Mouse (Mus musculus) left cerebral cortex, adult 8-10 months (tissue): ENCODE results near the gene AC129217.1. TPM values are rescaled to one million over a fixed set of nuclear protein-coding genes. Genes with fewer than 3 reads are reported as not detected.

ENCODE experiments used
- DNase-seq, 2 experiments: peaks; one replicate each; pipeline ENCODE4 v3.0.0; 2022; ENCODE audit warnings: low spot score in 2 of 2
- total RNA-seq, 4 experiments: library from RNA; stranded (reverse); gene quantifications; 2 replicates each; pipeline ENCODE4 v1.2.4; 2022

AC129217.1 gene
- total RNA-seq = not detected

DNA sequence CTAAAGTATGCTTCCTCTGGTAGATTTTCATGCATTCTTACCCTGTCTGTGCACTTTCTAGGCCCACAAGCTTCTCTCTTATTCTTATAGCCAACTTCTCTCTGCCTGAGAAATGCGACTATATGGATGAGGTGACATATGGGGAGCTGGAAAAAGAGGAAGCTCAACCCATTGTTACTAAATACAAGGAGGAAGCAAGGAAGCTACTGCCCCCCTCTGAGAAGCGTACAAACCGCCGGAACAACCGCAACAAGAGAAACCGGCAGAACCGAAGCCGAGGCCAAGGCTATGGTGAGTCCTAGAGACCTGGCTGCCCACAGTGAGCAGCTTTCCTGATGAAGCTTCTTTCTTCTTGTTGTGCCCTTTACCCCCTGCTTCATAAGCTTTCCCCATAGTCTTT is at the start of gene AC129217.1:
TSS of gene AC129217.1 (plus strand) at position 114 of the 400 bp plus-strand sequence.
- no peak for DNase-seq

DNA sequence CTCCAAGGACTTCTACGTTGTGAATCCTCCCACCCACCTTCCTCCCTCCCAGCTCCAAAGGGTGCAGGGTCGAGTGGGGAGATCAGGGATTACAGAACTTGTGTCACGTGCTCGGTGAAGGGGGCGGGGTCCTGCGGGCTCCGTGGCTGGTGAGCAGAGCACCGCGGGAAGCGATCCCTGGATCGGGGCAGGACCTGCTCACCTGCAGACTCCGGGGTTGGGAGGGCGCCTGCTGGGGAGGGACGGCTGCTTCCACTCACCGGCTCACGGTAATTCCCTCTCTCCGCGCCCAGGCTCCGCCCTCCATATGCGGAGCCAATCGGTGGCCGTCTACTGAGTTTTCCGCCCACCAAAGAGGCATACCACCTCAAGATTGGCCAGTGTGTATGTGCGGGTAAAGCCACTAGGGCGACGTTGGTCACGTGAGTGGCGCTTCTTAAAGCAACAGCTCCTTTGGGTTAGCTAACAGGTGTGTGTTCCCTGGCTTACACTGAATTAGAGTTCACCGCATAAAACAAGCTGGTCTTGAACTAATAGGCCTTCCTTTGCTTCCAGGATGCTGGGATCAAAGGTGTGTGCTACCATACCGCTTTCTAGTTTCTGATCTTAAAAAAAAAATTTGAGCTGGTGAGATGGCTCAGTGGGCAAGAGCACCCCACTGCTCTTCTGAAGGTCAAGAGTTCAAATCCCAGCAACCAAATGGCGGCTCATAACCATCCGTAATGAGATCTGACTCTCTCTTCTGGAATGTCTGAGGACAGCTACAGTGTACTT is 43.4 kb upstream of the AC129217.1 start, which contains the start of gene Taf6l:
TSS of gene Taf6l (minus strand) at position 410 of the 774 bp plus-strand sequence.
- peak; percentile 81 to 96 for DNase-seq

DNA sequence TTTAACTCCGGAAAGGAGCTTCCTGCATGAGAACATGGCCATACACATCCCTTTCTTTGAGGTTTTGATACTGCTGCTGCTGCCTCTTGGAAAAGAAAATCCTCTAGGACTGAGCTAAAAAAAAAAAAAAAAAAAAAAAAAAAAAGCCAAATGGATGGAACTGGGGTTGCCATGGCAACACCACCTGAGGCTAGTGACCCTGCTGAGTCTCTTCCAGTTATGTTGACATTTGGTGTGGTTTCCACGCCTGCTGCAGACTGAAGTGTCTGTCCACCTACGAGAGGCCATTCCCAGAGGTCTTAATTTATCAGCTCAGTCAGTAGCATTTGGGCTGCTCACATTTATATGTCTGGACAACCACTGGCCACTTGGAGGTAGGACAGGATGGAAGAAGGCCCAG is 41.1 kb upstream of the AC129217.1 start:
- no peak for DNase-seq

DNA sequence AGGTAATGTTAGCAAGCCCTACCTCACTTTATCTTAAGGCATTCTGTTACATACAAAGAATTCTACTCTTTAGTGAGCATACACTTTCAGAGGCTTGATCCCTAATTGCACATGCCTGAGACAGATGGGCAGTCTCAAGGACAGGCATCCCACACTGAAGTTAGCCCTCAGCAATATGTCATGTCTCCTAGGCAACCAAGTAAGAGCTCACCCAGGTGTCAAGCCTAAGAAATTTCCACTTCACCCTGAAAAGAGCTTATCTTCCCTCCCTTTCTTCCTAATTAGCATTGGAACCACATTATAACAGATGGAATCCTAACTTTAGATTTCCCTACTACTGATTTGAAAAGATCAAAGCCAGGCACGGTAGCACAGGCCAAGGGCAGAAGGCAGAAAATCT is 40.4 kb upstream of the AC129217.1 start:
- DNase-seq = no peak

DNA sequence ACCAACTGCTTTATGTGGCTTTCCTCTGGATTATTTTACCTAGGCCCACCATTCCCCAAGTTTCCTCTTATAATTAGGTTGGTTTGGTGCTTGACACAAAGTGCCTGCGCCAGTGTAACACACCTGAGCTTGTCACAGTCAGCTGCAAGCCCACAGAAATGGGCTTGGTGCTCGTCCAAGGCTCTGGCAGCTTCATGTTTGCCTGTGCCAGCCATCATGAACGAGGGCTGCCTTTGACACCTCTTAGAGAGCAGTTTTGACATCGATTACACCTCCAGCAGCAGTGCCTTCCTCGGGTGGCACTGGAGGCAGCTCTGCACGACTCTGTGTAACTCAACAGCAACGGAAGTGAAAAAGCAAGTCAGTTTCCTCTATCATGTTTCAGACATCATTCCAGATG is 39.4 kb upstream of the AC129217.1 start:
- no peak for DNase-seq

DNA sequence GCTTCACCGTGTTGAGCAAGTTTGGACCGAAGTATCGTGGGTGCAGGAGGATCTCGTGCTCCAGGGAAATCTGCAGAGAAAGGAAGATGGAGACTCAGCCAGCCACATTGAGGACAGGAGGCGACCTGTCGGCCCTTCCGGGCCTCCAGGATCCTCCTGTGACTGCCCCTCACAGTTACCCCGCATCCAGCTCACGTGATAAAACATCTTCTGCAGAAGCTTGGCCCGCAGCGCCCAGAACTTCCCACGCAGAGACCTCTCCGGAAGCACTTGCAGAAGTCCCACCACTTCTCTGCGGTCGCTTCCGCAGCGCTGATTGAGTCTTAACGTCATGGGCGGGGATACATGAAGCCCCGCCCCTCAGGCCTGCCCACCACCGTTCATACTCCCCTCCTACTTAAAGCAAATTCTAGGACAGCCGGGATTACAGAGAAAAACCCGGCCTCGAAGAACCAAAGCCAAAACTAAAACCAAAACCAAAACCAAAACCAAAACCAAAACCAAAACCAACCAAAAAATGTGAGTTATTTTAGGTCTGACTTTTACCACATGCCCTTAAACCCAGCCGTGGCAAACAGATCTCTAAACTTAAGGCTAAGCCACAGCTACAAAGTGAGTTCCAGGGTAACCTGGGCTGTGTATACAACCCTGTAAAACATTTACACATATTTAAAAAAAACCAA is 31.2 kb upstream of the AC129217.1 start, which contains the start of gene Polr2g:
TSS of gene Polr2g (minus strand) at position 314 of the 683 bp plus-strand sequence.
- DNase-seq = peak; percentile 68 to 94

DNA sequence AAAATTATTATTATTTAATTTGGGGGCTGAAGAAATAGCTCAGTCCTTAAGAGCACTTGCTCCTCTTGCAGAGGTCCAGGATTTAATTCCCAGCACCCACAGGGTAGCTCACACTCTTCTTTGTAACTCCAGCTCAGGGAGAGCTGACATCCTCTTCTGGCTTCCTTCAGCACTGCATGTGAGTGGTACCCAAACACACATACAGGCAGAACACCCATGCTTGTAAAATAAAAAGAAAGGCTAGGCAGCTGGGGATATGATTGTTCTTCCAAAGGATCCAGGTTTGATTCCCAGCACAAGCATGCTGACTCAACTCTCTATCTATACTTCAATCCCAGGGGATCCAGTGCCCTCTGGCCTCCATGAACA is 30.6 kb upstream of the AC129217.1 start:
- DNase-seq = no peak

DNA sequence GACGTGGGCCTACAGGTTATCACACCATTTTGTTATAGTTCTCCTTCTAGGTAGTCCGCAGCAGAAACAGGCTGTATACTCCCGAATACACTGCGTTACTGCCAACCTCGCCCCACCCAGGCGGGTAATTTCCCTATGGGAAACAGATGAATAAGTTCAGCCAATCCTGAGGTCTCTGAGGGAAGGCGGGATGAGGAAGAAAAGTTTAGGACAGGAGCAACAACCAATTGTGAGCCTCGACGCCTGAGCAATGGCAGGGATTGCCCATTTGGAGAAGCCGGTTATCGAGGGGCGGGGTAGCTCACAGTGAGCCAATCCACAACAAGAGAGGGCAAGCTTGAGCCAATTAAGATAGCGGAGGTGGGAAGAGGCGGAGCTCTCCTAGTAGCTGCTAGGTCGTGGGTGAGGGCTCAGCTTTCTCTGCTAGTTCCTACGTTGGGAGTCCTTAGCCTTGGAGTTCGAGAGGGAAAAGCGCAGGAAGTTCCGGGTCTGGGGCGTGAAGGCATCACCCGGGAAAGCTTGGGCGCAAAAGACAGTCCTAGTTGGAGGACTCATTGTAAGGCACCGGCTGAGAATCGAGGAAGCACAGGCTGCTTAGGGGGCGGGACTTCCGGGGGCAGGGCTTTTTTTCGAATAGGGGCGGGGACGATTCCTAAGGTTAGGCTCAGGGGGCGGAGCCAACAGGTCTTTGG is 27.3 kb upstream of the AC129217.1 start, which contains the start of gene Zbtb3:
TSS of gene Zbtb3 (plus strand) at position 426 of the 692 bp plus-strand sequence.
- peak; percentile 86 to 98 for DNase-seq

DNA sequence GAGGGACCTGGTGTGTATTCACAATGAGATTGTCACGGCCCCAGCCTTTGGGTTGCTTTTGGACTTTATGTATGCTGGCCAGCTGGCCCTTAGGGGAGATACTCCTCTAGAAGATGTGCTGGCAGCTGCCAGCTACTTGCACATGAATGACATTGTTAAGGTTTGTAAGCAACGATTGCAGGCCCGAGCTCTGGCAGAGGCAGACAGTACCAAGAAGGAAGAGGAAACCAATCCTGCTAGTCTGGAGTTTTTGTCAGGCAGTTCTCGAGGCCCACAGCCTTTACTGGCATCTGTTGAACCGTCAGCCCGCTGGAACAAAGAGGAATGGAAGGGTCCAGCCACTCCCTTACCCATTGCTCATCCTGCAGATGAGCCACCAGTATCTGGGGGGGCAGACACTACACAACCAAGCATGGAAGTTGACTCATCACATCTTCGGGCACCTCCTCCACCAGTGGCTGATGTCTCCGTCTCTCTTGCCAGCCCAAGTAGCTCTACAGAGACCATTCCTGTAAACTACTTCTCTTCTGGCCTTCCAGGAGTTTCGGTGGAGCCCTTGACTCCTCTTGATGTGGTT is 26.3 kb upstream of the AC129217.1 start:
- no peak for DNase-seq

DNA sequence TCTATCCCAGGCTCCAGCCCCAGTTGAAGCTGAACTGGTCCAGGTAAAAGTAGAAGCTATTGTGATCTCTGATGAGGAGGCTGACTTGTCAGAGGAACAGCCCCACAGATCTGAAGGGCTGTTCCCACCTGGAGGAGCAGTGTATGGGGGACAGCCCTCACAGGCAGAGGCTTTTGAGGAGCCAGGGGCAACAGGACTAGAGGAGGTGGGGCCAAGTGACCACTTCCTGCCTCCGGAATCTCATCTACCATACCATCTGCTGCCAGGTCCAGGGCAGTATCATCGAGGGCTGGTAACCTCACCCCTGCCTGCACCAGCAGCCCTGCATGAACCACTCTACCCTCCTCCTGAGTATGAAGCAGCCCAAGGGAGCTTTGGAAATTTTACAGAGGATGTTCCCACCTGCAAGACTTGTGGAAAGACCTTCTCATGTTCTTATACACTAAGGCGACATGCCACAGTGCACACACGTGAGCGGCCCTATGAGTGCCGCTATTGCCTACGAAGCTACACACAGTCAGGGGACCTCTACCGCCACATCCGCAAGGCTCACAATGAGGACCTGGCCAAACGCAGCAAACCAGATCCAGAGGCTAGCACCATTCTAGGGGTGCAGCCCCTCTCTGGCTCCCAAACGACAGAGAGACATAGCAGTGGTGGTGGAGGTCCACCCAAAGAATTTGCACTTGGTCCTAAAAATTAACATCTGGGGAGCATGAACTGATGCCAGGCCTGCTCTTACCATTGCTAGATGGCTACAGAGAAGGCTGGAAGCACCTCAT is 25.5 kb upstream of the AC129217.1 start:
- no peak for DNase-seq

DNA sequence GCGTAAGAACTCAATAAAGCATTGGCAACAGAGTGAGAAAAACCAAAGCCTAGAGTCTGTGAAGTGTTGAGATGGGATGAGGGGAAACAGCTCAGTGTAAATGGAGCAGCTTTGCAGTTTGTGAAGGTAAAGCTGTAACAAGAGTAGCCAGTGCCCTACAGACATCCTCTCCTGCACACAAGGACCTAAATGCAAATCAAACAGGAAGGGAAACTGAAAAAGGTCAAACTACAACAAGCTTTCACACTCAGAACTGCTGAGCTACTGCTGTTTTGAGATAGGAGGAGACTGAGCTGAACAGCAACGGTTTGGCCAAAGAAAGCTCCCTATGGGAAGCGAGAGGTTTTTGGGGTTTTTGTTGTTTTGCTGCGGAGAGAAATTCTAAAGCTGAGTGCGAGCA is 22.8 kb upstream of the AC129217.1 start:
- DNase-seq = no peak

DNA sequence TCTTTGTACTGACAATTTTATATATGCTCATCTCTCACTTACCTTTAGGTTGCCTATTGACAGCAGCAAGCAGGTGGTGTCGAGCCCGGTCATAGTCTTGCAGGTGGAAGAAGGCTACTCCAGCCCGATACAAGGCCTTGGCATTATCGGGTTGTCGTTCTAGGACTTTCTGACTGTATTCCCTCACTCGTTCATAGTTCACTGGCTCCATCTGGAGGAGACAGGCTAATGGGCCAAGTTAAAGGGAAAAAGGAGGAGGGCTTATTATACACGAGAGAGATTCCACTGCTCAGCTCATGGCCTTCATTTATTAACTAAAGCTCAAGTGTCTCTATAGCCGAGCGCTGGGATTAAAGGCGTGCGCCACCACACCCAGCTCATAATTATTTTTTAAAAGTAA is 13.8 kb upstream of the AC129217.1 start:
- DNase-seq = no peak

DNA sequence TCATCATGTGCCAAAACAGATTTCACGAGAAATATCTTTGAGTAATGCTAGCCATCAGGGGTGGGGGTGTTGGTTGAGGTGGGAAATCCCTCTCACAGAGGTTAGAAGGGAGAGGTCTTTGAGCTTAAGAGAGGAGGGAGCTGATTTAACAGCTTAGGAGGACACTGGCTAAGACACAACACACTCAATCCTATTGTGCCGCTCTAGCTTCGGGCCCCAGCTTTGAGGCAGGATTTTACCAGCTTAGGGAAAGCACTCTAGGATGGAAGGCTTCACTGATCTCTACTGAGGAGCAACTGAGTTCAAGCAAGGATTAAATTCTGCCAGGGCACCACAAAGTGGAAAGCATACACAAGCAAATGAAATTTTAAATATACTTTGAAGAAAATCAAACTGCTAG is 12.6 kb upstream of the AC129217.1 start:
- no peak for DNase-seq

DNA sequence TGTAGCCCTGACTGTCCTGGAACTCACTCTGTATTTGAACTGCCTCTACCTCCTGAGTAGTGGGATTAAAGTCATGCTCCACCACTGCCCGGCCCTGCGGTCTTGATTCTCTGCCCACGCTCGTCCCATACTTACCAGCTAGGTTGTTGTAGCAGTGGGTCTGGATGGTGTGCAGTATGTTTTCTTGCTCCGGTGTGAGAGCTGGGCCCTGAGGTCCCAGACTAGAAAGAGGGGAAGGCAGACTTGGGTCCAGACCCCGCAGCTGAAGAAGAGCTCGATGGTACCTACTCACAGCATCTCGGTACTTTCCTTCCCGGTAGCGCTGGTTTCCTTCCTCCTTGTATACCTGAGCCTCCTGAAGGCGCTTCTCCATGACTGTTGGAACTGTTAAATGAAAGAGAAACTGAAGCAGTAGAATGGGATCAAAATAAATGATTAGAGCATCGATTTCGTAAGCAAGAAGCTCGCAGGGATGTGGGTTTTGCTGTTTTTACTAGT is 11.2 kb upstream of the AC129217.1 start:
- no peak for DNase-seq

DNA sequence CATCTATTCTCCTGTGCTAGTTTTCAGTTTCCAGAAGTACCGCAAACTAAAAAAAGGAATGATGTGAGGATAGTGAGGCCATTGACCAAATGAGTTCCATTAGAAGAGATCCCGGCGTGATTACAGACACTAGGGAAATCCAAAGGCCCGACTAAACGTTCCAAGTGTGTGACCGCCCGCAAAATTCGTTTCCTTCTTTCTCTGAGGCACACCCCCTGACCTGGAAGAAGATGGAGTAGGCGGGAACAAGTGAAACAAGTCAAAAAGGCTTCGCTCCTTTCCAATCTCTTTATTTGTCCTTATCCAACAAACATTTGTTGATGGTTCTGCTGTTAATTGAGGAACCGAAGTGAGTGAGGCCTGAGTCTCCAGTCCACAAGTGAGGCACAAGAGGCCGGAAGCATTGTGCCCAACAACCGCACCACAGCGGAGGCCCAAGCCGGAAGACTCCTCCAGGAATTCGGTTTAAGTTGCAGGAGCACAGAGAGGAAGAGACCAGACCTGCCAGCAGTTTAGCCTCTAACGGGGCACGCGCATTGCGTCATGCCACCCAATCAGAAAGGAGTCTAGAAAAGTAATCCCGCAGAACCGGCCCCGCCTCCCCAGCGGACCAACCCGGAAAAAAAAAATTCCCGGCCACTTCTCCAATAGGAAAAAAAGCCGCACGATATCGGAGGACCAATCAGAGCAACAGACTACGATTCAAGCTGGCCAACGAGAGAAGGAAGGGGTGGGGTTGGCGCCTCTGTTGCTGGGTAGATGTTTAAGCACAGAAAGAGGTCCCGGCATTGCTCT is 10.6 kb upstream of the AC129217.1 start, which contains the start of gene Ttc9c:
TSS of gene Ttc9c (minus strand) at position 533 of the 795 bp plus-strand sequence.
- DNase-seq = peak; percentile 94 to 99

DNA sequence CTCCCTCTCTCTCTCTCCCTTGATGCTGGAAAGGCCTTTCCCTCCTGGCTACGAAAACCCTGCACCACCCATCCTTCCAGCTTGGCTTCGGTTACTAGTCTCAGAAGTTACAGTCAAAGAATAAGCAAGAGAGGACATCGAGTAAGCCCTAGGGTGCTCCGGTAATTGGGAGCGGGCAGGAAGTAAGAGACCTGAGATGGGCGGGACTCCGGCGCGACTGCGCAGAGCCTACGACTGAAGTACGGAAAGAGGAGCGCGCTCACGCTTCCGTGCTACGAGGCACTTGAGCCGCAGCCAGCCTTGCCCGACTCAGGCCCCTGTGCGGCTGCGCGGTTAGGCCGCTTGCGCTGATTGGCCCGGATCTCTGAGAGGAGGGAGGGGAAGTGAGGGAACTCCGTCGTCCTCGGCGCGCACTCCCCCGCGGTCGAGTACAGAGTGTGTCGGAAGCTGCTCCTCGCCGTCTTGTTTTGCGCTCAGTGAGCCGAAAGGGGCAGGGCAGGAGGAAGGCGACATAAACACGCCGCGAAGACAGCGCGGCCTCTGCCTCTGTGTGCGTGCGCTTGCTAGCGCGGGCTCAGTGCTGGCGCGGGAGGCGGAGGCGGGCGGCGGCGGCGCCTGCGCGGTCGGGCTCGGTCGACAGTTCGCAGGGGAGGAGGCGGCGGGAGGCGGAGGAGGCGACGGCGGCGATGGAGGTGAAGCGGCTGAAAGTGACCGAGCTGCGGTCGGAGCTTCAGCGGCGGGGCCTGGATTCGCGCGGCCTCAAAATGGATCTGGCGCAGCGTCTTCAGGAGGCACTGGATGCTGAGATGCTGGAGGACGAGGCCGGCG is 9.8 kb upstream of the AC129217.1 start, which contains the start of gene Hnrnpul2:
TSS of gene Hnrnpul2 (plus strand) at position 415 of the 828 bp plus-strand sequence.
- peak; percentile 96 to 99 for DNase-seq

DNA sequence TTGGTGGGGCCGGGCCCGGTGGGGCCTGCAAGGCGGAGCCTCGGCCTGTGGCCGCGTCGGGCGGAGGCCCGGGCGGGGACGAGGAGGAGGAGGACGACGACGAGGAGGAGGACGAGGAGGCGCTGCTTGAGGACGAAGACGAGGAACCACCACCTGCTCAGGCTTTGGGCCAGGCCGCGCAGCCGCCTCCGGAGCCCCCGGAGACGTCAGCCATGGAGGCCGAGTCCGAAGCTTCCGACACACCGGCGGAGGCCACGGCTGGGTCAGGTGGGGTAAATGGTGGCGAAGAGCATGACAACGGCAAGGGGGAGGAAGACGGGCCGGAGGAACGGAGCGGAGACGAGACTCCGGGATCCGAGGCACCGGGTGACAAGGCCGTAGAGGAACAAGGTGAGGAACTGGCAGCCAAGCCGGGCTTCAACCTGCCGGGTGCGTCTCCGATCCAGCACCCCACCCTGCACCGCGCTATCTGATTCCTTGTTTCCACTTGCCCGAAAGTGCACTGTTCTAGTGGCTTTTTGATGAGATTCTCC is 9.1 kb upstream of the AC129217.1 start:
- peak in 1 of 2 experiments; percentile 52 for DNase-seq

DNA sequence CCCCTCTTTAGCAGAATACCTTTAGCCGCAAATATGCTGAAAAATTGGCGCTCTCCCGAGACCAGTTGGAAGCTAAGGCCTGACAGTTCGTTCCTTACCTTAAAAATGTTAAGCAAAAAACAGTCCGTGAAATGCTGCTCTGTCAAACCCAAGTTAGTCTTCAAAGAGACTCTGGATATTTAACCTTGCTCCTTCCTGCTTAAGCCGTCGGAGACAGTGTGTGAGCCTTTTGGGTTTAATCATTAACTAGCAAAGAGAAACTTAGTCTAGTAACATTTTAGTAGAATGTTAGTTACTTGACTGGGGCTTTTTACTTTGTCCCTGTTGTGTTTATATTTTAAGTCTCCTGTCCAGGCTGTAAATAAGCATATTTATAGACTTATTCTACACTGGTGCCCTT is 8.4 kb upstream of the AC129217.1 start:
- DNase-seq = no peak
